Mouse (Mus musculus) G1E (cell line): ENCODE results near the gene Ackr2. TPM values are rescaled to one million over a fixed set of nuclear protein-coding genes. Genes with fewer than 3 reads are reported as not detected.

ENCODE experiments used
- ATAC-seq: 2 replicates; pipeline ENCODE4 v1.8.0; 2016; ENCODE audit warnings: mild to moderate bottlenecking; ENCODE audit not compliant: insufficient number of reproducible peaks, poor library complexity, low FRiP score, severe bottlenecking; ENCODE audit errors: extremely low read depth
- DNase-seq: peaks from one replicate; pipeline ENCODE4 v3.0.0; 2012; ENCODE audit warnings: low spot score
- H3K27me3 ChIP-seq: 2 replicates; pipeline ENCODE4 v1.6.1; 2012; ENCODE audit warnings: mild to moderate bottlenecking, low read length, inconsistent platforms; ENCODE audit not compliant: insufficient read depth
- H3K36me3 ChIP-seq: replicated peaks from 2 replicates; pipeline ENCODE3; 2012; ENCODE audit warnings: mild to moderate bottlenecking, inconsistent platforms
- H3K4me1 ChIP-seq: 2 replicates; pipeline ENCODE4 v1.6.1; 2012; ENCODE audit warnings: low read depth, low read length, inconsistent platforms, mixed read lengths; ENCODE audit not compliant: insufficient read depth
- H3K4me3 ChIP-seq: 2 replicates; pipeline ENCODE4 v1.5.1; 2012; ENCODE audit warnings: low read depth, mild to moderate bottlenecking, inconsistent platforms, low read length, moderate library complexity, mixed read lengths
- H3K9me3 ChIP-seq: replicated peaks from 2 replicates; pipeline ENCODE4 v1.6.1; 2012; ENCODE audit warnings: inconsistent platforms
- CTCF ChIP-seq: IDR thresholded peaks from 2 replicates; pipeline ENCODE4 v1.5.1; 2012; ENCODE audit warnings: low read depth, low read length, inconsistent platforms, mixed read lengths
- GATA1 ChIP-seq: IDR thresholded peaks from 2 replicates; pipeline ENCODE4 v1.6.1; 2012; ENCODE audit warnings: borderline replicate concordance, low read length, inconsistent platforms, mixed read lengths
- GATA2 ChIP-seq: IDR thresholded peaks from 2 replicates; pipeline ENCODE4 v1.6.1; 2012; ENCODE audit warnings: low read depth, low read length, inconsistent platforms, borderline replicate concordance
- POLR2AphosphoS5 ChIP-seq: IDR thresholded peaks from 2 replicates; pipeline ENCODE4 v1.6.1; 2012; ENCODE audit warnings: low read depth, low read length, inconsistent platforms; ENCODE audit not compliant: insufficient replicate concordance
- TAL1 ChIP-seq: conservative IDR thresholded peaks from 2 replicates; pipeline ENCODE4 v1.6.1; 2012; ENCODE audit warnings: low read depth, low read length, inconsistent platforms, mixed read lengths
- polyA plus RNA-seq: library from polyadenylated mRNA; stranded (reverse); fragments of >175 nt; gene quantifications from 2 replicates; pipeline ENCODE4 v1.2.3, GENCODE M21; 2012
- total RNA-seq, 2 experiments: library from RNA; stranded (forward) in 1 of 2; stranded (reverse) in 1 of 2; fragments of 200-1000 nt in 1 of 2; fragments of >200 nt in 1 of 2; fragmentation: Nextera tagmentation in 1 of 2; gene quantifications; 2 replicates each; pipeline ENCODE4 v1.2.3; 2014 to 2017

Ackr2 gene
- not detected in 2 replicates for total RNA-seq (2014; fragmentation: Nextera tagmentation)
- 0.11 and 0.12 TPM in 2 replicates for total RNA-seq (2017)
- not detected in 2 replicates for polyA plus RNA-seq

DNA sequence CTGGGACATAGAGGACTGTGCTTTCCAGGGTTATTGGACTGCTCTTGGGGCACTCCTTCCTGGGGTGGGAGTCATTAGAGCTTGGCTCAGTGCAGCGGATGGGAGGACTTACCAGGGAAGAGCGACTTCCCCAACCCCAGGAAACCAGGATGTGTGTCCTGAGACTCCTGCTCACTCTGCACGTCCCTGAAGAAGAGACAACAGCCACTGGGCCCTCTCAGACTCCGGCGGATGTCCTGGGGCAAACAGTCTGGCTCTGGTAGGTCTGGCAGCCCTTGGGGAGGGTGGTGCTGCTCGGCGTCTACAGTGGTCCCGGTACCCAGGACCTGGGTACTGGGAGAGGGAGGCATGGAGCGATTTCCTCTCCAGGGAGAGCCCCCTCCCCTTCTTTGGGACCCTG is at the start of gene Ackr2:
Gene Ackr2 (plus strand): TSS at position 111 of the 400 bp plus-strand sequence.
- Histone ChIP-seq H3K4me1 (no peaks in the 10 kb centered on the region), H3K9me3 (no peaks in the 10 kb centered on the region)
- no peak for DNase-seq

DNA sequence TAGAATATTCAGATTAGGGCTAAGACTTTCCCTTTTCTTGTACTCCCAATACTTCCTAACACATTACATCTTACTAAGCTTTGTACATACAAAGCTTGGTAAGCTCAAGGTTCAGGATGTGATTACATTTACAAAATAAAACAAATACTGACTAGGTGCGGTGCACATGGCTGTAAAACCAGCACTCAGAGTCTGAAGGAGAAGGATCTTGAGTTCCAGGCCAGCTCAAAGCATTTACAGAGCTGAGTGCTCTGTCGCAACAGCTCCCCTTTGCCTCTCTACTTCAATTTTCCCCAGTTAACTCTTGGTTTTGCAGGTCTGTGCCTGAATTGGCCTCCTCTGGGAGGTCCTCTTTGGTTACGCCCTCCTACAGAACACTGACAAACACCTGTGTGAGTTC is 43.9 kb upstream of the Ackr2 start:
- peaks cover 56% of the 10 kb centered on the region for H3K4me1 ChIP-seq
- H3K9me3 ChIP-seq = no peaks in the 10 kb centered on the region
- peak overlapping the region; percentile 16; the same call in 1 of the 2 replicates for H3K4me3 ChIP-seq
- no peak for ATAC-seq
- no peaks in the 10 kb centered on the region for H3K27me3 ChIP-seq
- no peak for DNase-seq
- TF ChIP-seq GATA2 (no peak), TAL1 (no peak), CTCF (no peak), POLR2AphosphoS5 (no peak), GATA1 (no peak)
- peaks cover 70% of the 10 kb centered on the region for H3K36me3 ChIP-seq

More for the DNA sequence above, at the start of gene Ackr2:
- no peaks in the 10 kb centered on the region for H3K36me3 ChIP-seq
- TF ChIP-seq CTCF = no peak
- no peak for TF ChIP-seq GATA1
- no peak for TF ChIP-seq POLR2AphosphoS5
- TF ChIP-seq GATA2 = no peak
- no peak for TF ChIP-seq TAL1
- H3K4me3 ChIP-seq = no peak within 1 kb of the TSS
- H3K27me3 ChIP-seq = peaks cover 26% of the 10 kb centered on the region
- no peak for ATAC-seq

GRCm38 (mm10) chr9:121856649-121857416 is 41.3 kb upstream of the Ackr2 start:
- TF ChIP-seq GATA2 = no peak
- TF ChIP-seq CTCF = no peak
- TF ChIP-seq POLR2AphosphoS5 = no peak
- no peak for TF ChIP-seq TAL1
- TF ChIP-seq GATA1 = no peak
- Histone ChIP-seq H3K27me3 (no peaks in the 10 kb centered on the region), H3K36me3 (peaks cover 53% of the 10 kb centered on the region), H3K4me3 (peak overlapping the region; percentile 97), H3K4me1 (peaks cover 56% of the 10 kb centered on the region), H3K9me3 (no peaks in the 10 kb centered on the region)
- ATAC-seq (no peak), DNase-seq (no peak)

- no peak for TF ChIP-seq GATA1
- no peak for TF ChIP-seq CTCF
- no peak for TF ChIP-seq TAL1
- no peak for TF ChIP-seq GATA2
- no peak for TF ChIP-seq POLR2AphosphoS5
- Histone ChIP-seq H3K27me3 (no peaks in the 10 kb centered on the region), H3K4me1 (peaks cover 52% of the 10 kb centered on the region), H3K9me3 (no peaks in the 10 kb centered on the region), H3K36me3 (peaks cover 46% of the 10 kb centered on the region), H3K4me3 (peak overlapping the region; percentile 97)
- ATAC-seq = peak; percentile 95
- peak; percentile 98 for DNase-seq
These were observed 40.5 kb upstream of the Ackr2 start for GRCm38 (mm10) chr9:121857474-121858152.

GRCm38 (mm10) chr9:121858153-121858488 is 40.0 kb upstream of the Ackr2 start, which contains the start of gene Higd1a:
Gene Higd1a, minus strand, starts transcription at chr9:121858362.
- DNase-seq (no peak), ATAC-seq (no peak; the same call in 1 of the 2 replicates)
- Histone ChIP-seq H3K36me3 (peaks cover 42% of the 10 kb centered on the region), H3K4me1 (peaks cover 49% of the 10 kb centered on the region), H3K27me3 (no peaks in the 10 kb centered on the region), H3K4me3 (peak within 1 kb of the TSS; percentile 97), H3K9me3 (no peaks in the 10 kb centered on the region)
- TF ChIP-seq CTCF = no peak
- TF ChIP-seq POLR2AphosphoS5 = peak; percentile 85; the same call in 1 of the 2 replicates

GRCm38 (mm10) chr9:121859345-121859744 is 38.8 kb upstream of the Ackr2 start:
- Histone ChIP-seq H3K27me3 (no peaks in the 10 kb centered on the region), H3K4me3 (no peak overlapping the region; the same call in 1 of the 2 replicates), H3K9me3 (no peaks in the 10 kb centered on the region), H3K36me3 (peaks cover 30% of the 10 kb centered on the region), H3K4me1 (peaks cover 41% of the 10 kb centered on the region)
- no peak for DNase-seq
- no peak for ATAC-seq
- TF ChIP-seq GATA2 (no peak), TAL1 (peak; percentile 70), CTCF (no peak), POLR2AphosphoS5 (no peak), GATA1 (no peak)
